Mouse (Mus musculus): ENCODE measurements at regions not wholly inside any gene's neighbourhood (a gene's known extent, or its start where the extent isn't known, plus 50 kb on each side); places are given as distances from the start of the nearest gene placed in this dataset.

- H3K4me1 ChIP-seq (ENCODE audit: control insufficient read depth, insufficient read depth, low read length), result 0 out of 2 replicates have a peak, but pooled peaks cover 2% of the 10 kb centered on the region
- 28% methylated on average over 2 of the region's 2 CpGs for WGBS
- no peaks in the 10 kb centered on the region for H3K27me3 ChIP-seq (replicated peaks; ENCODE audit: control insufficient read depth, insufficient read depth, low read length)
- TF ChIP-seq POLR2A (IDR thresholded peaks at IDR 0.05; ENCODE audit: low read depth, low read length), result no peak
- no peak for TF ChIP-seq CTCF (conservative IDR thresholded peaks at IDR 0.05; ENCODE audit: insufficient read depth, insufficient read length, low read depth, low read length)
- no peak overlapping the region for H3K4me3 ChIP-seq (ENCODE audit: insufficient read depth, low read depth, low read length)
- no peak overlapping the region for H3K27ac ChIP-seq (ENCODE audit: insufficient read depth, low read depth, low read length)
- H3K36me3 ChIP-seq (ENCODE audit: control insufficient read depth, insufficient read depth, low read length), result no peaks in the 10 kb centered on the region
- DNase-seq, result no peak
These were observed 989.7 kb downstream of the 4930447A16Rik start for GRCm38 (mm10) chr15:38415091-38415486.

GRCm38 (mm10) chr15:38419621-38420020 is 994.3 kb downstream of the 4930447A16Rik start:
- 63% methylated on average over 7 of the region's 7 CpGs for WGBS
- Histone ChIP-seq H3K27ac (ENCODE audit: insufficient read depth, low read depth, low read length) (no peak overlapping the region), H3K36me3 (ENCODE audit: control insufficient read depth, insufficient read depth, low read length) (no peaks in the 10 kb centered on the region), H3K4me1 (ENCODE audit: control insufficient read depth, insufficient read depth, low read length) (peaks cover 5% of the 10 kb centered on the region; the same call in 1 of the 2 replicates), H3K4me3 (ENCODE audit: insufficient read depth, low read depth, low read length) (no peak overlapping the region), H3K27me3 (replicated peaks; ENCODE audit: control insufficient read depth, insufficient read depth, low read length) (no peaks in the 10 kb centered on the region)
- peak; percentile 32 for DNase-seq
- TF ChIP-seq POLR2A (IDR thresholded peaks at IDR 0.05; ENCODE audit: low read depth, low read length), result no peak
- TF ChIP-seq CTCF (conservative IDR thresholded peaks at IDR 0.05; ENCODE audit: insufficient read depth, insufficient read length, low read depth, low read length), result no peak

GRCm38 (mm10) chr15:38420784-38421183 is 995.4 kb downstream of the 4930447A16Rik start:
- H3K27ac ChIP-seq (ENCODE audit: insufficient read depth, low read depth, low read length), result no peak overlapping the region
- WGBS, result 23% methylated on average over 3 of the region's 3 CpGs
- no peaks in the 10 kb centered on the region for H3K36me3 ChIP-seq (ENCODE audit: control insufficient read depth, insufficient read depth, low read length)
- no peak overlapping the region for H3K4me3 ChIP-seq (ENCODE audit: insufficient read depth, low read depth, low read length)
- no peak for TF ChIP-seq CTCF (conservative IDR thresholded peaks at IDR 0.05; ENCODE audit: insufficient read depth, insufficient read length, low read depth, low read length)
- TF ChIP-seq POLR2A (IDR thresholded peaks at IDR 0.05; ENCODE audit: low read depth, low read length), result no peak
- peak; percentile 14 for DNase-seq
- peaks cover 3% of the 10 kb centered on the region; the same call in 1 of the 2 replicates for H3K4me1 ChIP-seq (ENCODE audit: control insufficient read depth, insufficient read depth, low read length)
- no peaks in the 10 kb centered on the region for H3K27me3 ChIP-seq (replicated peaks; ENCODE audit: control insufficient read depth, insufficient read depth, low read length)

GRCm38 (mm10) chr15:38422741-38423140 is 997.4 kb downstream of the 4930447A16Rik start:
- no peaks in the 10 kb centered on the region for H3K27me3 ChIP-seq (replicated peaks; ENCODE audit: control insufficient read depth, insufficient read depth, low read length)
- peaks cover 3% of the 10 kb centered on the region; the same call in 1 of the 2 replicates for H3K4me1 ChIP-seq (ENCODE audit: control insufficient read depth, insufficient read depth, low read length)
- peak; percentile 17 for DNase-seq
- H3K27ac ChIP-seq (ENCODE audit: insufficient read depth, low read depth, low read length), result no peak overlapping the region
- H3K4me3 ChIP-seq (ENCODE audit: insufficient read depth, low read depth, low read length), result no peak overlapping the region
- TF ChIP-seq POLR2A (IDR thresholded peaks at IDR 0.05; ENCODE audit: low read depth, low read length), result no peak
- H3K36me3 ChIP-seq (ENCODE audit: control insufficient read depth, insufficient read depth, low read length), result no peaks in the 10 kb centered on the region
- WGBS, result 69% methylated on average over 6 of the region's 6 CpGs

GRCm38 (mm10) chr15:38425506-38425905 is 1000.2 kb downstream of the 4930447A16Rik start:
- no peak for DNase-seq
- Histone ChIP-seq H3K27me3 (replicated peaks; ENCODE audit: control insufficient read depth, insufficient read depth, low read length) (no peaks in the 10 kb centered on the region), H3K4me3 (ENCODE audit: insufficient read depth, low read depth, low read length) (no peak overlapping the region), H3K27ac (ENCODE audit: insufficient read depth, low read depth, low read length) (no peak overlapping the region), H3K4me1 (ENCODE audit: control insufficient read depth, insufficient read depth, low read length) (no peaks in the 10 kb centered on the region), H3K36me3 (ENCODE audit: control insufficient read depth, insufficient read depth, low read length) (no peaks in the 10 kb centered on the region)
- no peak for TF ChIP-seq CTCF (conservative IDR thresholded peaks at IDR 0.05; ENCODE audit: insufficient read depth, insufficient read length, low read depth, low read length)
- no peak for TF ChIP-seq POLR2A (IDR thresholded peaks at IDR 0.05; ENCODE audit: low read depth, low read length)
- 88% methylated on average over 4 of the region's 4 CpGs for WGBS

- H3K27ac ChIP-seq (ENCODE audit: insufficient read depth, low read depth, low read length), result no peak overlapping the region
- 79% methylated on average over 1 of the region's 1 CpGs for WGBS
- no peak for TF ChIP-seq POLR2A (IDR thresholded peaks at IDR 0.05; ENCODE audit: low read depth, low read length)
- no peak for TF ChIP-seq CTCF (conservative IDR thresholded peaks at IDR 0.05; ENCODE audit: insufficient read depth, insufficient read length, low read depth, low read length)
- H3K4me1 ChIP-seq (ENCODE audit: control insufficient read depth, insufficient read depth, low read length), result no peaks in the 10 kb centered on the region; the same call in 1 of the 2 replicates
- no peaks in the 10 kb centered on the region for H3K36me3 ChIP-seq (ENCODE audit: control insufficient read depth, insufficient read depth, low read length)
- no peak for DNase-seq
- H3K27me3 ChIP-seq (replicated peaks; ENCODE audit: control insufficient read depth, insufficient read depth, low read length), result no peaks in the 10 kb centered on the region
- no peak overlapping the region for H3K4me3 ChIP-seq (ENCODE audit: insufficient read depth, low read depth, low read length)
These were observed 1002.6 kb downstream of the 4930447A16Rik start for GRCm38 (mm10) chr15:38427966-38428365.

GRCm38 (mm10) chr15:38431668-38432067 is 1006.3 kb downstream of the 4930447A16Rik start:
- 32% methylated on average over 2 of the region's 2 CpGs for WGBS
- TF ChIP-seq CTCF (conservative IDR thresholded peaks at IDR 0.05; ENCODE audit: insufficient read depth, insufficient read length, low read depth, low read length), result peak; percentile 92
- no peak for TF ChIP-seq POLR2A (IDR thresholded peaks at IDR 0.05; ENCODE audit: low read depth, low read length)
- peak; percentile 85 for DNase-seq
- no peaks in the 10 kb centered on the region; the same call in 1 of the 2 replicates for H3K4me1 ChIP-seq (ENCODE audit: control insufficient read depth, insufficient read depth, low read length)
- H3K36me3 ChIP-seq (ENCODE audit: control insufficient read depth, insufficient read depth, low read length), result no peaks in the 10 kb centered on the region
- no peak overlapping the region for H3K27ac ChIP-seq (ENCODE audit: insufficient read depth, low read depth, low read length)
- no peak overlapping the region for H3K4me3 ChIP-seq (ENCODE audit: insufficient read depth, low read depth, low read length)
- no peaks in the 10 kb centered on the region for H3K27me3 ChIP-seq (replicated peaks; ENCODE audit: control insufficient read depth, insufficient read depth, low read length)
